Mouse (Mus musculus): ENCODE data around the gene Tmem218. TPM values are rescaled to one million over a fixed set of nuclear protein-coding genes. Genes with fewer than 3 reads are reported as not detected.
A peak's percentile ranks its signal among the peaks of the same experiment; 100 is the strongest.

Gene Tmem218
- polyA plus RNA-seq, 1 experiment: 7.1 TPM

DNA sequence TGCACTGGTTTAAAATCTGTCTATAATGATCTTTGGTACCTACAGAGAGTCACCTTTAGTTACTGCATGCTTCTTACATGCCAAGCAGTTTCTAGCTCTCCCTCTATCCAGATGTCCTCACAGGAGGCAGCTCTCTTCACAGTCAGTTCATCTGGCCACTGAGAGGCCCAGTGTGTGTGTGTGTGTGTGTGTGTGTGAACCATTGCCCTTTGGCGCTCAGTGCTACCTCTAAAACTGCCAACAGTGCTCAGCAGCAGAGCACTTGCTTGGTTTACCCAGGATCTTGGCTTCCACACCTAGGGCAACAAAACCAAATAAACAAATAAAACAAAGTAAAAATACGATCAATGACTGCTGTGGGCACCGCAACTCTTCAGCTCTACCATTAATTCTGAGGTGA lies 42.0 kb downstream of the Tmem218 start:
- Histone ChIP-seq H3K27ac (replicated peaks; ENCODE audit: low read depth, low read length) (no peak overlapping the region), H3K4me1 (ENCODE audit: control insufficient read depth, insufficient read depth, insufficient read length, low read length) (no peaks in the 10 kb centered on the region), H3K4me3 (ENCODE audit: insufficient read depth, low read depth, low read length) (no peak overlapping the region)

DNA sequence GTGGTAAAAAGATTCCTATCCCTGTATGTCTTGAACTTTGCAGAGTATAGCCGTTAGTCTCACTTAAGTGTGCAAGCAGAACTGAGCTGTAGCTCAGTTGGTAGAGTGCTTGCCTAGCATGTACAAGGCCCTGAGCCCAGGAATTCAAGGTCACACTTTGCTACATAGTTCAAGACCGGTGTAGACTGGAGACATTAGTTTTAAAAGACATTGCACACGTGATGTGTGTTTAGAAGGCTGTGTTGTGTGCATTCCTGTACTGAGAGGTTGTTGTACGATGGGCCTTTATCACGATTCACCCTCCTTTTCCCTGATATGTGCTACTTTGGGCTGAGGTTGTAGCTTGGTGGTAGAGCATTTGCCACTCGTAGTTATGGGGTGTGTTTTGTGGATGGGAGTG lies 42.6 kb downstream of the Tmem218 start:
- H3K4me3 ChIP-seq (ENCODE audit: insufficient read depth, low read depth, low read length): no peak overlapping the region
- no peak overlapping the region for H3K27ac ChIP-seq (replicated peaks; ENCODE audit: low read depth, low read length)
- H3K4me1 ChIP-seq (ENCODE audit: control insufficient read depth, insufficient read depth, insufficient read length, low read length): 0 out of 2 replicates have a peak, but pooled peaks cover 1% of the 10 kb centered on the region

DNA sequence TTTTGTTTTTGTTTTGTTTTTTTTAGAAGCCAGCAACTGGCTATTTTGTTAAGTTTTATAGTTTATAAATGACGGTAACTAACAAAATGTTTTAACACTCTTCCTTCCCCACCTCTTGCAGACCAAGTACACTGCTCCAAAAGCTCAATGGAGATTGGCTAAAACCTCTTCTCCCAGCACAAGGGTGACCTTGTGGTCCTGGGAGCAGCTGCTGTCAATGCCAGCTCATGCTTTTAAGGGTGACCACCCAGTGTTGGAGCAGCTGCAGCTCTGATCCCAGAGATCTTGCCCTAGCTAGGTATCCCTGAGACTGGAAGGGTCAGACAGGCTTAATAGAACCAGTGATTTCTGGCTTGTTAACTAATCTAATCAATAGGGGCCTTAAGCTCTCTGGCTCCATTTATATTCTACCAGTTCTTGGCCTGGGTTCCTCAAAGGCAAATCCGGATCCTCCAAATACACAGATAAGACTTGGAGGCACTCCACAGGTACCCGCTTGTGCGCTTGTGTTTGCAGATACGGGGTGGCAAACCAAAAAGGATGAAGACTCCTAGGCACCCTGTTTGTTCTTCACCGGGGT lies 46.6 kb downstream of the Tmem218 start:
- H3K27ac ChIP-seq (replicated peaks; ENCODE audit: low read depth, low read length): no peak overlapping the region
- peak overlapping the region; percentile 61 for H3K4me3 ChIP-seq (ENCODE audit: insufficient read depth, low read depth, low read length)
- 0 out of 2 replicates have a peak, but pooled peaks cover 2% of the 10 kb centered on the region for H3K4me1 ChIP-seq (ENCODE audit: control insufficient read depth, insufficient read depth, insufficient read length, low read length)

DNA sequence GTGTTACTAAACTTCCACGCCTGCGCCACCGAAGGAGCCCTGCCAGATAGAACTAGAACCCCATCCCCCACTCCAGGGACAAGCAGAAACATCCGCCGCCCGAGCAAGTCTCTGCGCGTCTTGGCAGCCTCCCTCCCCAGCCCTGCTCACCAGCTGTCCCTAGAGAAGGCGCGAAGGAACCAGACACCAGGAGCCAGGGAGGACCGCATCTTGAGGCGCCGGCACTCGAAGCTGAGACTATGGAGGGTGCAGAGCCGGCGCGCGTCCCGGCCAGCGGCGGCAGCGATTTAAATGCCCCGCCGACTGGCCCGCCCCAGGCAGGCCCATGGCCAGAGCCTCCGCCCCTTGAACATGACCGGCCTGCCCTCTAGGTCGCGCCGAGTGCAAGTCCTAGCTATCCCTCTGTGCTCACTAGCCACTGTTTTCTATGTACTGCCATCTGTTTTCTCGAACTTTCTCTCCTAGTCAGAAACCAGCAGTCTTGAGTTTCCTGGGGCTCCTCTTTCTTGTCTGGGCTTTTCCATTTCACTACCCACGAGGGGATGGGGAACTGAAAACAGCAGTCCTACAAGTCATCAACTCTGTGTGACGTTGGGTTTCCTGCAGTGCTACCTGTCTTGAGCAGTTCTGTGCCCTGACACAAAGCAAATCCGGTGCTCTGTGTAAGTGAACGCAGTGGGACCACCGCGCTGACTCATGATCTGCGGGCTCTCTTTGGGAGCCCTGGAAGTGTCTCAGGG lies 47.3 kb downstream of the Tmem218 start, which contains the start of gene Slc37a2:
TSS of gene Slc37a2 (minus strand) at position 590 of the 740 bp plus-strand sequence.
- H3K4me3 ChIP-seq (ENCODE audit: insufficient read depth, low read depth, low read length): peak within 1 kb of the TSS; percentile 61
- H3K27ac ChIP-seq (replicated peaks; ENCODE audit: low read depth, low read length): peak within 1 kb of the TSS; percentile 48
- 0 out of 2 replicates have a peak, but pooled peaks cover 2% of the 10 kb centered on the region for H3K4me1 ChIP-seq (ENCODE audit: control insufficient read depth, insufficient read depth, insufficient read length, low read length)

DNA sequence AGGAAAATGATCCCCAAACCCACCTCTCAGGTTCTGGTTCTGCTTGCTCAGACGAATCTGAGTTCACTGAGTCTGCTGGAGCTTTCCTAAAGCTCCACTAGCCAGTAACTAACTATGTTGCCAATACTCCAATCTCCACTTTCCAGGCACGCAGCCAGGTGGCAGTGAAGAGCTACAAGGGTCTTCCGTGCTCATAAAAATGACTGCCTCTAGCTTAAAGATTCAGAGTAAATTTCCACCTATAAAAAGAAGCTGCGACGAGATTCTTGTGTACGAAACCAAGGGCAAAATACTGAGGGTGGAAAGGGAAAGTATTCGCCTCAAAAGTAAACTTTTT lies 47.8 kb downstream of the Tmem218 start:
- 0 out of 2 replicates have a peak, but pooled peaks cover 2% of the 10 kb centered on the region for H3K4me1 ChIP-seq (ENCODE audit: control insufficient read depth, insufficient read depth, insufficient read length, low read length)
- H3K4me3 ChIP-seq (ENCODE audit: insufficient read depth, low read depth, low read length): peak overlapping the region; percentile 61
- 0 out of 2 replicates have a peak overlapping the region, but pooled peaks have one; percentile 48 for H3K27ac ChIP-seq (replicated peaks; ENCODE audit: low read depth, low read length)

DNA sequence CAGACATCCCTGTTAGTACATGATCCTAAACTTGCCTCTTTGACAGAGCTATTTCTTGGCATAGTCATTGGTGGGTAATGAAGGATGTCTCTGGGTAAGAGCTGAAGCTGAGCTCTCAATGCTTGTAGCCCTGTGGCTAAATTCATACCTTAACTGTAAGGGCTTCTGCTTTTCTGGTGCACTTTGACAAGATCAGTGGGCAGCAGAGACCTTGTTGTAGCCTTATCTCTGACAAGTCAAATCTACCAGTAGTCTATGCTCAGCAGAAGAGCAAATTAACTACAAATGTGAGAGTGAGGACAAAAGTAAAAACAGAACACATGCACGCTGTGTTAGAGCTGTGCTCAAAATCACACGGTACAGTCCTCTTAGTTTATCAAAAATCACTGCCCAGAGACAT lies 58.6 kb downstream of the Tmem218 start:
- Histone ChIP-seq H3K27ac (replicated peaks; ENCODE audit: low read depth, low read length) (no peak overlapping the region), H3K4me1 (ENCODE audit: control insufficient read depth, insufficient read depth, insufficient read length, low read length) (no peaks in the 10 kb centered on the region), H3K4me3 (ENCODE audit: insufficient read depth, low read depth, low read length) (no peak overlapping the region)

Other genes starting within 250 kb of the Tmem218 start
- gene Pknox2, start 60.8 kb upstream of the Tmem218 start, polyA plus RNA-seq (2012; ENCODE audit: insufficient read depth, insufficient read length, missing spikeins): 0.92 and 1.7 TPM in 2 replicates
- gene Slc37a2, start 47.5 kb downstream of the Tmem218 start, polyA plus RNA-seq (2012; ENCODE audit: insufficient read depth, insufficient read length, missing spikeins): 1.1 and 1.2 TPM in 2 replicates
- 1.4 and 1.5 TPM in 2 replicates for gene Ccdc15, start 140.2 kb downstream of the Tmem218 start, polyA plus RNA-seq (2012; ENCODE audit: insufficient read depth, insufficient read length, missing spikeins)
- gene Hepacam, start 159.1 kb downstream of the Tmem218 start, polyA plus RNA-seq (2012; ENCODE audit: insufficient read depth, insufficient read length, missing spikeins): not detected in 2 replicates
- gene Robo4, start 193.7 kb downstream of the Tmem218 start, polyA plus RNA-seq (2012; ENCODE audit: insufficient read depth, insufficient read length, missing spikeins): 5.8 and 9.8 TPM in 2 replicates
- gene Robo3, start 225.0 kb downstream of the Tmem218 start, polyA plus RNA-seq (2012; ENCODE audit: insufficient read depth, insufficient read length, missing spikeins): not detected in 2 replicates